Mouse (Mus musculus) heart, postnatal 0 days (tissue): ENCODE measurements at regions not wholly inside any gene's neighbourhood (a gene's known extent, or its start where the extent isn't known, plus 50 kb on each side); places are given as distances from the start of the nearest gene placed in this dataset.
A peak's percentile ranks its signal among the peaks of the same experiment; 100 is the strongest.

ENCODE experiments used
- ATAC-seq: fragments of 200-750 bp; cut with Nextera tagmentation; 2 replicates; pipeline ENCODE4 v1.8.0; 2017; ENCODE audit warnings: low read depth, moderate number of reproducible peaks, moderate library complexity; ENCODE audit not compliant: insufficient read depth
- DNase-seq: peaks from one replicate; pipeline ENCODE4 v3.0.0-alpha.2; 2016; ENCODE audit warnings: low spot score
- H3K27ac ChIP-seq: fragments of 300-500 bp; sonication (generic); 2 replicates; pipeline ENCODE4 v1.5.1; 2014; ENCODE audit warnings: low read depth, mild to moderate bottlenecking
- H3K27me3 ChIP-seq: fragments of 300-500 bp; sonication (generic); 2 replicates; pipeline ENCODE4 v1.6.1; 2014; ENCODE audit warnings: low read length, mixed read lengths; ENCODE audit not compliant: control insufficient read depth, insufficient read depth
- H3K36me3 ChIP-seq: fragments of 300-500 bp; sonication (generic); replicated peaks from 2 replicates; pipeline ENCODE4 v1.6.1; 2014; ENCODE audit warnings: low read length, mixed read lengths; ENCODE audit not compliant: control insufficient read depth, insufficient read depth
- H3K4me1 ChIP-seq: fragments of 300-500 bp; sonication (generic); 2 replicates; pipeline ENCODE4 v1.6.1; 2014; ENCODE audit warnings: antibody characterized with exemption; ENCODE audit not compliant: control insufficient read depth, insufficient read depth
- H3K4me2 ChIP-seq: fragments of 300-500 bp; sonication (generic); 2 replicates; pipeline ENCODE4 v1.6.1; 2014; ENCODE audit warnings: low read depth, mild to moderate bottlenecking, low read length, moderate library complexity
- H3K4me3 ChIP-seq: fragments of 300-500 bp; sonication (generic); 2 replicates; pipeline ENCODE4 v1.5.1; 2014; ENCODE audit warnings: low read depth, low read length
- H3K9ac ChIP-seq: fragments of 300-500 bp; sonication (generic); replicated peaks from 2 replicates; pipeline ENCODE4 v1.6.1; 2014; ENCODE audit warnings: low read depth, low read length, mixed read lengths
- H3K9me3 ChIP-seq: fragments of 300-500 bp; sonication (generic); replicated peaks from 2 replicates; pipeline ENCODE4 v1.6.1; 2016; ENCODE audit warnings: low read length; ENCODE audit not compliant: control insufficient read depth
- CTCF ChIP-seq: IDR thresholded peaks from 2 replicates; pipeline ENCODE4 v1.5.1; 2016; ENCODE audit warnings: antibody characterized with exemption, control low read depth, low read depth
- EP300 ChIP-seq: IDR thresholded peaks from 2 replicates; pipeline ENCODE4 v1.6.1; 2016; ENCODE audit warnings: antibody characterized with exemption, low read depth
- WGBS: fragments of 180-500 bp; shearing (Covaris S2); extraction: QIAGEN DNeasy Blood & Tissue Kit; methylation state at CpG from one replicate; pipeline ENCODE4 v1.1.7; 2014; 5-methylcytosine and 5-hydroxymethylcytosine counted together

- peak overlapping the region; percentile 81 for H3K27ac ChIP-seq
- peak overlapping the region; percentile 12 for H3K4me3 ChIP-seq
- H3K4me1 ChIP-seq = peaks cover 21% of the 10 kb centered on the region
- H3K9ac ChIP-seq = peak overlapping the region; percentile 0; the same call in 1 of the 2 replicates
- no peaks in the 10 kb centered on the region for H3K36me3 ChIP-seq
- TF ChIP-seq CTCF (no peak), EP300 (peak; percentile 58; the same call in 1 of the 2 replicates)
- H3K9me3 ChIP-seq = no peaks in the 10 kb centered on the region
- ATAC-seq = no peak
- H3K4me2 ChIP-seq = peak overlapping the region; percentile 51
- H3K27me3 ChIP-seq = no peaks in the 10 kb centered on the region
- peak; percentile 36 for DNase-seq
- 31% methylated on average over 5 of the region's 5 CpGs for WGBS
Measured at GRCm38 (mm10) chr3:121890563-121890962, 61.8 kb upstream of the Arhgap29 start.

- Histone ChIP-seq H3K4me1 (peaks cover 10% of the 10 kb centered on the region; the same call in 1 of the 2 replicates), H3K27ac (peak overlapping the region; percentile 17; the same call in 1 of the 2 replicates), H3K9me3 (no peaks in the 10 kb centered on the region), H3K4me3 (no peak overlapping the region), H3K36me3 (no peaks in the 10 kb centered on the region), H3K9ac (no peak overlapping the region), H3K27me3 (no peaks in the 10 kb centered on the region), H3K4me2 (peak overlapping the region; percentile 39)
- ATAC-seq (no peak), DNase-seq (peak; percentile 22)
- TF ChIP-seq CTCF (no peak), EP300 (no peak)
- WGBS = 28% methylated on average over 14 of the region's 15 CpGs
Measured at GRCm38 (mm10) chr3:121886870-121887605, 65.3 kb upstream of the Arhgap29 start.

GRCm38 (mm10) chr3:121886309-121886708, 66.0 kb upstream of the Arhgap29 start:
- Histone ChIP-seq H3K4me2 (peak overlapping the region; percentile 39; the same call in 1 of the 2 replicates), H3K9ac (no peak overlapping the region), H3K9me3 (no peaks in the 10 kb centered on the region), H3K4me1 (peaks cover 6% of the 10 kb centered on the region; the same call in 1 of the 2 replicates), H3K27me3 (no peaks in the 10 kb centered on the region), H3K4me3 (no peak overlapping the region), H3K36me3 (no peaks in the 10 kb centered on the region), H3K27ac (peak overlapping the region; percentile 17; the same call in 1 of the 2 replicates)
- TF ChIP-seq CTCF (no peak), EP300 (no peak)
- no peak for ATAC-seq
- DNase-seq = peak; percentile 4
- 62% methylated on average over 10 of the region's 10 CpGs for WGBS

DNA sequence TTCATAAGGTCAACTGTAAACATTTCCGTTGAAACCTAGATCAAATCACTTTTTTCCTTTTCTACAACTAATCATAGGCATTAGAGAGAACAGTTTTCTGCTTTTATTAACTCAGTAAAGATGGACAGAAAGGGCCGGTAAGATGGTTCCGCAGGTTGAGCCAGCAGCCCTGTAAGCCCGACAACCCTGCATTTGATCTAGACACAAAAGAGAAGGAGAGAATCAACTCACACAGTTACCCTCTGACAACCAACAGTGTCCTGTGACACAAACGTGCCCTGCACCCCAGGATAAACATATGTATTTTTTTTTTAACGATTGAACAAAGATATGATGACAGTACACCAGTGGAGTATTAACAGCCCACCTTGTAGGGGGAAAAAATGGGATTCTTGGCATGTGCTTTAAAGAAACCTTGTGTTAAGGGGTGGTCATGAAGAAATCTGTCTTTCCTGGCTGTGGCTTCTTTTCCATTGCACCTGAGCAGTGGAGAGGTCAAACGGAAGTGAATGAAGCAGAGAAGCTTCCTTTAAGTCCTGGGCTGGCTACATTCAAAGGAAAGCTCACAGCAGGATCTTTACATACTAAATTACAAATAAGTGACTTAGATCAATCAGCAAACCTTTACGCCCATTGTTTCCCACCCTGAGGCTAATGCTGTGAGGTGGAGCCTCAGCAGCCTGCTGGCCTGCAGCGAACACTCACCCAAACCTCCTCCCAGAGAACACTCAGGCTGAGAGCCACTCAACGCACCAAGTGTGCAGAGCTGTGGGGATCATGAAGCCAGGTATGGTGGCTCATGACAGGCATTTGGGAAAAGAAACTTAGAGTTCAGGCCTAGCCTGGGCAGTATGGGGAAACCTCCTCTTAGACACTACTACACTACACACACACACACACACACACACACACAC, 66.8 kb upstream of the Arhgap29 start:
- Histone ChIP-seq H3K9me3 (no peaks in the 10 kb centered on the region), H3K9ac (no peak overlapping the region), H3K27me3 (no peaks in the 10 kb centered on the region), H3K4me2 (no peak overlapping the region), H3K27ac (peak overlapping the region; percentile 17), H3K4me3 (no peak overlapping the region), H3K36me3 (no peaks in the 10 kb centered on the region), H3K4me1 (peaks cover 6% of the 10 kb centered on the region; the same call in 1 of the 2 replicates)
- DNase-seq (peak; percentile 43), ATAC-seq (0 out of 2 replicates have a peak, but pooled peaks have one; percentile 19)
- WGBS = 30% methylated on average over 10 of the region's 10 CpGs
- TF ChIP-seq CTCF (no peak), EP300 (0 out of 2 replicates have a peak, but pooled peaks have one; percentile 44)
